In the genomic region with DNA sequence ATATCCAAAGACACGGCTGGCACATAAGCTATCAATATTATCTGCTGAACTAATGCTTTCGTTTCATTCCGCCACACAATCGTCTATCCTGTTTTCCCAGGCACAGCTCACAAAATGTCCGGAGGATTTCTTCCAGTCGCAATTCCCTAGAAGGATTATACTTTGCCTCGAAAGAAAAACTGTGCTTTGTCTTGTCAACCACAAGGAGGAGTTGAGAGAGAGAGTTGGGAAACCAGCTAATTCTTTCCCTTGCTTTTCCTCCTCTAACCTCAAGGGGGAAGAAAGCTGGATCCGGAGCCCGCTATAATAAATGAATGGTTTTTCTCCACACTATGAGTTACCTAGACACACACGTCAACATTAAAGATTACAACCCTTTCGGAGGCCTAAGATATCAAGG, we compare ENCODE assay signal across 8 mouse cellular contexts. TPM values are rescaled to one million over a fixed set of nuclear protein-coding genes. Genes with fewer than 3 reads are reported as not detected.
A peak's percentile ranks its signal among the peaks of the same experiment; 100 is the strongest.
DNase-seq lines count a peak whose midpoint lies in the region; ATAC-seq lines count a peak whose summit lies in the region.

No protein-coding gene starts in this region.

- DNase-seq in gastrocnemius, adult 18-20 months (ENCODE audit: low spot score) = peak; percentile 41
- DNase-seq in gastrocnemius, postnatal 14 days = no peak
- peak; percentile 56 for DNase-seq in c-Kit-positive CD71-negative TER-119-negative erythroid progenitor cells, embryonic 14.5 days (ENCODE audit: low read depth)
- peak; percentile 25 to 29 for DNase-seq in left cerebral cortex, adult 8-10 months (ENCODE audit: low spot score in 2 of 2)
- DNase-seq in splenic B cell, adult 2 months (ENCODE audit: low read depth, low spot score) = peak; percentile 63

- H3K36me3 ChIP-seq in forebrain, embryonic 13.5 days (ENCODE audit: poor library complexity, severe bottlenecking) = no peaks in the 10 kb centered on the region
- no peaks in the 10 kb centered on the region for H3K36me3 ChIP-seq in hindbrain, embryonic 15.5 days
- H3K36me3 ChIP-seq in splenic B cell, adult 2 months (ENCODE audit: control insufficient read depth, insufficient read depth, low read length, poor library complexity, severe bottlenecking) = no peaks in the 10 kb centered on the region

- H3K4me2 ChIP-seq in forebrain, embryonic 13.5 days = peak overlapping the region; percentile 99
- H3K4me2 ChIP-seq in hindbrain, embryonic 15.5 days = peak overlapping the region; percentile 93

- WGBS in forebrain, embryonic 13.5 days = 2% methylated on average over 11 of the region's 11 CpGs
- WGBS in hindbrain, embryonic 15.5 days = 1% methylated on average over 11 of the region's 11 CpGs

- peak; percentile 14; the same call in 1 of the 2 replicates for ATAC-seq in forebrain, embryonic 13.5 days
- no peak for ATAC-seq in hindbrain, embryonic 15.5 days (ENCODE audit: low FRiP score, low read depth)
- ATAC-seq in megakaryocyte-erythroid progenitor cell, adult 5-6 weeks (replicated peaks; ENCODE audit: low FRiP score, low TSS enrichment, poor library complexity, severe bottlenecking) = peak; percentile 57

- H3K9ac ChIP-seq in forebrain, embryonic 13.5 days = 0 out of 2 replicates have a peak overlapping the region, but pooled peaks have one; percentile 80
- peak overlapping the region; percentile 77 for H3K9ac ChIP-seq in hindbrain, embryonic 15.5 days

- peak overlapping the region; percentile 86 for H3K4me3 ChIP-seq in forebrain, embryonic 13.5 days
- peak overlapping the region; percentile 93 for H3K4me3 ChIP-seq in hindbrain, embryonic 15.5 days

- H3K9me3 ChIP-seq in forebrain, embryonic 13.5 days (replicated peaks) = no peaks in the 10 kb centered on the region
- H3K9me3 ChIP-seq in hindbrain, embryonic 15.5 days = no peaks in the 10 kb centered on the region

- H3K27ac ChIP-seq in forebrain, embryonic 13.5 days = no peak overlapping the region
- H3K27ac ChIP-seq in hindbrain, embryonic 15.5 days (replicated peaks) = peak overlapping the region; percentile 76

- peaks cover 12% of the 10 kb centered on the region for H3K4me1 ChIP-seq in forebrain, embryonic 13.5 days
- H3K4me1 ChIP-seq in hindbrain, embryonic 15.5 days (replicated peaks) = peaks cover 15% of the 10 kb centered on the region

- H3K27me3 ChIP-seq in forebrain, embryonic 13.5 days = no peaks in the 10 kb centered on the region
- no peaks in the 10 kb centered on the region for H3K27me3 ChIP-seq in hindbrain, embryonic 15.5 days
- no peaks in the 10 kb centered on the region for H3K27me3 ChIP-seq in splenic B cell, adult 2 months (ENCODE audit: control insufficient read depth, insufficient read depth, low read length, poor library complexity, severe bottlenecking)

- intact Hi-C loops in gastrocnemius, postnatal 14 days (cut with DNase I; ENCODE audit: low total_unique reads) = no loop called here

RNA-seq across cellular contexts. Expression of a gene that starts 1.2 kb away (rescaled TPM):
- 10 to 100 TPM; 10.8 to 16.1 TPM for total RNA-seq in gastrocnemius, adult 18-20 months (2021)
- 10 to 100 TPM; 10.9 to 11.0 TPM for total RNA-seq in gastrocnemius, postnatal 14 days (2021)
- 27.1 and 28.6 TPM in 2 replicates for polyA plus RNA-seq in forebrain, embryonic 13.5 days (2015; fragmentation: Nextera tagmentation; extraction: Ambion mirVana)
- polyA plus RNA-seq in hindbrain, embryonic 15.5 days (2015; fragmentation: Nextera tagmentation; extraction: Ambion mirVana) = 36.0 and 36.7 TPM in 2 replicates
- 10 to 100 TPM; 15.6 to 24.6 (median 19.7) TPM for total RNA-seq in left cerebral cortex, adult 8-10 months (2022)
- total RNA-seq in megakaryocyte-erythroid progenitor cell, adult 5-6 weeks (2014; fragmentation: Nextera tagmentation) = 5.5 and 8.6 TPM in 2 replicates
- total RNA-seq in megakaryocyte-erythroid progenitor cell, adult 5-6 weeks (2017) = 7.3 and 9.6 TPM in 2 replicates

RNA-seq across cellular contexts. Expression of a gene that starts 55.8 kb away (rescaled TPM):
- total RNA-seq in gastrocnemius, adult 18-20 months (2021) = 10 to 100 TPM; 11.4 to 15.0 TPM
- total RNA-seq in gastrocnemius, postnatal 14 days (2021) = 10 to 100 TPM; 12.2 to 16.2 TPM
- 25.6 and 26.6 TPM in 2 replicates for polyA plus RNA-seq in forebrain, embryonic 13.5 days (2015; fragmentation: Nextera tagmentation; extraction: Ambion mirVana)
- 28.7 and 30.7 TPM in 2 replicates for polyA plus RNA-seq in hindbrain, embryonic 15.5 days (2015; fragmentation: Nextera tagmentation; extraction: Ambion mirVana)
- total RNA-seq in left cerebral cortex, adult 8-10 months (2022) = 10 to 100 TPM; 15.9 to 24.4 (median 18.8) TPM
- total RNA-seq in megakaryocyte-erythroid progenitor cell, adult 5-6 weeks (2014; fragmentation: Nextera tagmentation) = 5.1 and 5.7 TPM in 2 replicates
- total RNA-seq in megakaryocyte-erythroid progenitor cell, adult 5-6 weeks (2017) = 11.2 and 26.8 TPM in 2 replicates
